Mouse (Mus musculus) T-helper 2 cell (primary cell): ENCODE measurements around the gene Cyyr1.

Experiments used
- in situ Hi-C: fragments of 300-600 bp; cut with MboI, MseI; formaldehyde crosslinking; loops from one replicate; pipeline ENCODE4 v1.15.1; 2025; ENCODE audit warnings: high pct_unique_total_duplicates

The Cyyr1 gene

DNA sequence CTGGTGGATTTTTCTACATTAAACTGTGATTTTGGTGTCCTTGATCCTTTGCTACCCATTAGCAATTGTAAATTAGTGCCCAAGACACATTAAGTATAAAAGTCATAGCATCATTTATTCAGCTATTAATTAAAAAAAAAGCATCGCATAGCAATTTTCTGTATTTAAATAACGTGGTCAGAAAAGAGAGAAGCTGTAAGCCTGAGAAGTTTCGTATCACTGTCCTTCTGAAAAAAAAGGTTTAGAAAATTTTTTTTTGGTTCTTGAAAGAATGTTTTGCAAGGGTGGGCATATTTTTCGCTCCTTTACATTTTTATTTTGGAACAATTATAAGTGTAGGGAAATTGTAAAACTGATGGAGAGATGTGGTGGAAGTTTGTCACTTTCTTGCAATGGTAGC lies 83.1 kb downstream of the Cyyr1 start:
- in situ Hi-C loops = no loop called here

DNA sequence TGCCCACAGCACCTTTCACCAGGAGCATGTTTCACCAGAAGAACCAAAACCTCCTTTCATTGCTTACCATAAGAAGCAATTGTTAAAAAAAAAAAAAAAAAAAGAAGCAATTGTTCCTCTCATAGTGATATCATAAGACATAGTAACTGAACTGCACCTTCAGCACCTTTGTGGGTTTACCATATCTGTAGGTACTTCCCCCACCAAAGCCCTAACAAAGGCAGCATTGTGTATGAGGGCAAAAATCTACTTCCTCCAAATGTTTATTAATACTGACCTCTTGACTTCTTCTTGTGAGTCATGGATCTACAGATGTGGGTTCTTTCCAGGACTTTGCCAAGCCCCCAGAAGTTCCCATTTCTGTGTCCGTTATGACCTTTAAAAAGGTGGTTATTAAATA lies 98.2 kb downstream of the Cyyr1 start:
- in situ Hi-C loops = no loop called here

DNA sequence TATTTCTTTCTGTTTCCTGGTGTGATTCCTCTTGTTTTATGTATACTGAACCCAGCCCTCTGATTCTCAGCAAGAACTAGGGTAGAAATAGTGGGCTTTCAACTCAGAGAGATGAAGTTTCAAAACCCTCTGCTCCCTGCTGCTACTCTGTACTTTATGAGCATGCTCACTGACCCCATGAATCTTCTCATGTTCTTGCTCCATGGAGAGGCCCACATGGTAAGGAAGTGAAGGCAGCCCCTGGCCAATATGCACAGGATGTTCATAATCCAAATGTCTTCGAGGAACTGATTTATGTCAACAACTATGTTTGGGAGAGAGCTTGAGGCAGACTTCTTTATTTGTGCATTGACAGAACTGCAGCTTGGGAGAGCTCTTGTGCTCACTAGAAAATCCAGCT lies 106.9 kb downstream of the Cyyr1 start:
- in situ Hi-C loops = no loop called here

DNA sequence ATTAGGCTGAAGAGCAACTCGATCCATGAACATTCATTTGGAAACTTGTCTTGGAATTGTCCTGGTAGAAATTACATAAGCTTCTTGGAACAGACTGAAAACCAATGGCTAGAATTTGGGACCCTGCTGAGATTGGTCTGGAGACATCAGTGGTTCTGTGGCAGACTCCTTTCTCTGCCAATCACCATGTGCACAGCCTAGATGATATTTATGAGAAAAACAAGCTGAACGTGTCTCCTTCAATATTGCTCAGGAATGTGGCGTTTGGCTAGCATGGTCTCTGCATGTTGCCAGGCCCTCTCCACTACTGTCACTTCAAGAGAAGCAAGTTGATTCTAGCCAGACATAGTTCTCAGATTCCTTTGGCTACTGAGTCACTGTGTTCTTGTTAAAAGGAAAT lies 107.4 kb downstream of the Cyyr1 start:
- in situ Hi-C loops = no loop called here

DNA sequence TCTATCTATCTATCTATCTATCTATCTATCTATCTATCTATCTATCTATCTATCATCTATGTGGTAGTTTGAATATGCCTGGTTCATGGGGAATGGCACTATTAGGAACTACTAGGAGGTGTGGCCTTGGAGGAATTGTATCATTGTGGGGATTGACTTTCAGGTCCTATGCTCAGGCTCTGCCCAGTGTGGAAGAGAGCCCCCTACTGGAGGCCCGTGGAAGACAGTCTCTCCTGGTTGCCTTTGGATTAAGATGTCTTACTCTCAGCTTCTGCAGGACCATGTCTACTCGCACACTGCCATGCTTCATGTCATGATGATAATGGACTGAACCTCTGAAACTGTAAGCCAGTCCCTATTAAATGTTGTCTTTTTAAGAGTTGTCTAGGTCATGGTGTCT lies 117.8 kb downstream of the Cyyr1 start:
- in situ Hi-C loops = no loop called here

DNA sequence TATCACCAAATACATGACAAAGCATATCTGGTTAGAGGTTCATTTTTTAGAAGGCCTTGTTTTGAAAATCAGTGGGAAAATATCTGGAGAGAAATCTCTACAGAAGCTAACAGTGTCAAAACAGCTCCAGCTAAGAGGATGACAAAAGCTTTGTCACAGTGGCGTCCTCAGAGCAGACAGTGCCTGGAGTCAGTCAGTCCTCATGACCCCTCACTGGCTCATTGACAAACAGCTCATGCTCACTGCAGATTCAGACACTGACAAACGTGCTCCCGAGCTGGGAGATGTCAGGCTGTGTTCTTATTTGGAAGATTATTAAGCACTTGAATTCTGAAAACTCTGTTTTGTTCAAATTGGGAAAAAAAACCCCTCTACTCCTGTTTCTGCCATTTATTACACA lies 124.0 kb downstream of the Cyyr1 start:
- in situ Hi-C loops = loop anchor here (10.0 kb wide), 1 partner anchor 1204 kb away; no protein-coding TSS in a partner anchor

DNA sequence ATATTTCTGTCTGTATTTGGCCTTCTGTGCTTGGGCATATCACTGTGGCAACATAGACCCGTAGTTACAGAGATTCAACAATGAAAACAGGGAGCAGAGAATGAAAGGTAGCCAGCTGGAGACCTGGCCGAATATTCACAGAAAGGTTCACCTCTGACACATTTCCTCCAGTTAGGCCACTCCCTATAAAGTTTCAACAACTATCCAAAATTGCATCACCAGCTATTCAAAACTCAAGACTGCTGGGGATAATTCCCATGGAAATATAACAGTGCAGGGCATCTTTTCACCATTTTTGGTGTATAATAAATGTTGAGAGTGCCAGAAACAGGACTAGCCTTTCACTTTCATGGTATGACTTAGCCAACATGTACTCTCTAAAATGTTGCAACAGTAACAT lies 130.3 kb downstream of the Cyyr1 start:
- in situ Hi-C loops = loop anchor here (10.0 kb wide), 1 partner anchor 1198 kb away; no protein-coding TSS in a partner anchor

DNA sequence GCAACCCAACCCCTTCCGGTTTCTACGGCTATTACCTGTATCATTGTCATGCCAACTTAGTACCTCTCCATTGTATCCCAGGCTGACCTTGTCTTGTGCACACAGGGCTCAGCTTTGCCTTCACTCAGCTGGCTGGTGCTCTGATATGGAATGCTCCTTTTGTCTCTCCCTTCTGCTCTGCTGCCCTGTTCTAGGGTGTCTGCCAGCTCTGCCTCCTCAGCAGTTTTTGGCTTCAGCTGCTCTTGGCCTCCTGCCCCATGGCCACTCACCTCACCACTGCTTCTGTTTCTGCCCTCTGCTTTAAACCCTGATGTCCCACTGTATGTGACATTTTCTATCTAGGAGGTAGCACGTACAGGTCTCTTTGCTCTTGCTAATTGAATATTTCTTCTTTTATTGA lies 137.8 kb downstream of the Cyyr1 start:
- in situ Hi-C loops = no loop called here

DNA sequence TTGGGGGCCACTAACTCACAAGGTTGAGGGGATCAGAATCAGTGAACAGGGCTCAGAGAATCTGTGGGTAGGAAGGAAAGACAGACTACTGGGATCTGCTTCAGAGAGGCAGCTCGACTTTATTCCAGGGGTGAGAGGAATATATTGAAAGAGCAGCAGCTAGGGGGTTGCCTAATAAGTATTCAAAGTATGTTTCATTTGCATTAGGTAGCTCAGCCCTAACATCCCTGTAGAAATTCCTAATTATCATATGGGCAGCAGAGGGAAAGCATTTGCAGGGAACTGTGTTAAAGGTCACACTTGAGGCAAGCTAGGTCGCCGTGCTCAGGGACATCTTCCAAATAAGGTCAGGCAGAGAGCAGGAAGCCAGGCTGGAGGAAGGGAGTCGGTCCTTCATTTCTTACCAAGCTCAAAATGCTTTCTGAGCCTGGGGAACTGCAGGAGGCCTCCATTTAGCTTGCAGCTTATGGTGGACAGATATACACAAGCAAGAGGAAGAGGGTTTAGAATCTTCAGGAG lies 159.7 kb downstream of the Cyyr1 start:
- in situ Hi-C loops = no loop called here

DNA sequence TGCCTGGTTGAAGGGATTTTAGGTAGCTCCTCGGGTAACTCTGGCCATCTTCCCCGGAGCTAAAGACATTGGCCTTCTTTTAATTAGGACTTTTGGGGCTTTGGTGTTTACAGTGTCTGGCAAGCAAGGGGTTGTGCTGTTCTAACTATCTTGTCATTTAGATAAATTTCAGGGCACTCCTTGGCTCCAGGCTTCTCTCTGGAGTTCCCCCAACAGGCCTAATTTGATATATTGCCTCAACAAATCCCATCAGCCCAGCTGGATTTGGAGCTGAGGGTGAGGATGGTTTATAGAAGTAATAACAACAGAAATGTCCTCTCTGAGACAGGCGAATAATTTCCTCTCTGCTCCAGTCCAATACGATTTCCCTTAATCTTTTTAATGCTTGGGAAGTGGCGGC lies 166.4 kb downstream of the Cyyr1 start:
- in situ Hi-C loops = no loop called here
